Mouse (Mus musculus): Measurements from ENCODE around the gene Pax7.

The Pax7 gene

DNA sequence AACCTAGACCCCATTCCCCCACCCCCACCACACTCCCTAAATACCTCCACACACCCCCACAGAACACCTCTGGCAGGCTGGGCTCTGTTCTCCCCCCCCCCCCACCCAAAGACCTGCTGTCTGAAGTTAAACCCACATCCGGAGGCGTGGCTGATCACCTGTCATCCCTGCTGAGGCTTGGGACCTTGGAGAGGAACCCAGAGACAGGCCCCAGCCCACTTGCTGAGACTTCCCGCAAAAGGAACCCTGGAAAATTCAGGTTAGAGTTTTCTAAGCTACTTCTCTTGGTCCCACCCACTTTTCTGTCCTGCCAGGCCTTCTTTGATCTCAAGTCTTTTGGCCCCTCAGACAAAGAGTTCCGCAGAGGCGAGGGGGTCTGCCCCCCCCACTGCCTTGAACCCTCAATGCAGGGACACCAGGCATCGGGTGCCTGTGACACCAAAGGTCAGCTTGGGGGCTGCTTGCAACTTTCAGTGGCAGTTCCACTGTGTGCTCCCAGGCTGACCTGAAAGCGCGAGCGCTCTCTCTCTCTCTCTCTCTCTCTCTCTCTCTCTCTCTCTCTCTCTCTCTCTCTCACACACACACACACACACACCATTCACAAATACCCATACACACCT is 13.8 kb downstream of the Pax7 start:
- in situ Hi-C loops (cut with MseI, MboI) = no loop called here

DNA sequence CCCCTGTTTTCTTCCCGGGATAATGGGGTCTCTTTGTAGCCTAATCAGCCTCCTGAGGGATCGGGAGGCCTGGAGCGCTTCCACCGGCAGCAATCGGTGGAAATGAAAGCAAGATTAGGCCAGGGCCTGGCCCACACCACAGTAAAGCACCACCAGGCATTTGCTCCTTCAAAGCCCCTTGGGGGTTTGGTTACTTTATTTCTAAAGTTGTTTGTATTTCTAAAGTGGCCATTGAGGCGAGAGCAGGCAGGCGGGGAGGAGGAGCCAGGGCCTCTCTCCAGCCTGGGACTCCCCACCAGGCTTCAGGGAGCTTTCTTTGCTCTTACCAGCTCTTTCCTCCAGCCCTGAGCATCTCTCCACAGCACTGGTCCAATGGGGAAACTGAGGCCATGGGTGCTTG is 15.2 kb downstream of the Pax7 start:
- in situ Hi-C loops (cut with MseI, MboI) = no loop called here

DNA sequence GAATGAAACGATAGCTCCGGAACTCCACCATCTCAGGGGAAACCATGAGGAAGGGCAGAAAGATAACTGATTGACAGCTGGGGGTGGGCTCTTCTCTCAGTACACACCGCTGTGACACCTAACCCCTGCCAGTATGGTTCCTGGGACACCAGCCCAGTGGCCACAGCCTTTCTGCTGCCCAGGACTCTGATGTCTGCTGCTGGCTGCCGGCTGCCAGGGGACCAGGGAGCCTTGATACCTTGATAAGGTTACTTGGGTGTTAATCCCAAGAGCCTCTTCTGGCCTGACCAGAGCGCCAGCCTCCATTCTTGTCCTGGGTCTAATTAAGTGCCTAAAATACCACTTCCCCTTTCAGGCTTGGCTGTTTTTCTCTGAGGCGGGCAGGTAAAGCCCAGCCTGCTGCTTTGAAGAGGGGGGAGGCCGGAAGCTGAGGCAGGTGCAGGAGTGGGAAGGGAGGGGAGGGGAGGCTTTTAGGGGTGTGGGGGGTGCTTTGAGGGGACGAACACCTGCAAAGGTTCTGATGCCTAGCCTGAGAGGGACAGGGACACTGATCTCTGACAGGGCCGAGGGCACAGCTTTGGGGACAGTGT is 19.9 kb downstream of the Pax7 start:
- in situ Hi-C loops (cut with MseI, MboI) = no loop called here

DNA sequence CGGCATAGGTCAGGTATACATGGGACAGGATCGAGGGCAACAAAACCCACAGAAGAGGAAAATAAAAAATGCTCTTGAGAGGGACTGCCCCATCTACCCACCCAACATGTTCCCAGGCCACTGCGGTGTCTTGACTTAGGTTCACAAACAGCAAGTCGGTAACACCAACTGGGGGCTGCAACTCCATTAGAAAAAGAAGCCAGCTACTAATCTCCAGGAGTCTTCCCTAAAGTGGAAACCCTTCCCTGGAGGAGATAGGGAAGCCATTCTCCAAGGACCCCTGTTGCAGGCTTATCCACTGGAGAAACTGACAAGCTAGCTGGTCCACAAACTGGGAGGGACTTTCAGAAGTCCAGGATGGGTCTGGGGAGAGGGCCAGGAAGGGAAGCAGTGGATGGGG is 21.4 kb downstream of the Pax7 start:
- in situ Hi-C loops (cut with MseI, MboI) = no loop called here

DNA sequence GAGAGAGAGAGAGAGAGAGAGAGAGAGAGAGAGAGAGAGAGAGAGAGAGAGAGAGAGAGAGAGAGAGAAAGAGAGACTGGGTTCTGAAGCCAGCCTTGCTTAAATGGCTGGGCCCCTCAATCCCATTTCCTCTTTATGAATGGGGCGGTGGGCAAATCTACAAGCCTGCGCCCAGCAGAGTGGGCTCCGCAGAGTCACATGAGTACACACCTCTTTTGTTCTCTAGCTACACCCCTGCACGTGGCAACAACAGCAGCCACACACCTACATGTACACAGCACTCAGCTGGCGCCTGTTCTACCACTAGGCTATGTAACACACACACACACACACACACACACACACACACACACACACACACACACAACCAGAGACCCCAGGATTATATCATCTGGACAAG is 21.9 kb downstream of the Pax7 start:
- in situ Hi-C loops (cut with MseI, MboI) = no loop called here

DNA sequence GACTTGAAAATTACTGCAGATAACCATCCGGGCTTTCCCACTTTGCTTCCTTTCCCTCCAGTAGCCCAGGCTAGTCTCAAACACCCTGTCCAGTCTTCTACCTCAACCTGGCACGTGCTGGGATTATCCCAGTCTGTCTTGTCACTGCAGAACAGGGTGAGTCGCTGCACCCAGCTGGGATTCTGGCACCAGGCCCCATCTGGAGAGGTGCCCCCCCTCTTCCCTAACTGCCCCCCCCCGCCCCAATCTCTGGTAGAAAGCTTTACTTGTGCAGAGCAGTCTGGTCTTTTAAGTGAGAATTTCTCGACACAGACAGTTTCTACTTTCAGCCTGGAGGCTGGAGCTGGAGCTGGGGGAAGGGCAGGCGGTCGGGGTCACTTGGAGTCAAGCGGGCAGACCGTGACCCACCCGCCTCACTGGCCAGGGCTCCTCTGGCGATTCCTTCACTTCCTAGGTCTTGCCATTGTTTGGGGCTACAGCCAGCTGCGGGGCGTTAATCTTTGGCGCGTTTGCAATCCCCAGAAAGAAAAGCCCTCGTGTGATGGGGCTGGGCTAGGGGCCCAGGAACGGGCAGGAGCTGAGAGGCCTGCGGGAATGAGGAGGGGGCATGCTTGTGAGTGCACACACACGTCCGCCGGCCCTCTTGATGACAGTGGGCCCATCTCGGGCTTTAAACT is 22.4 kb downstream of the Pax7 start:
- in situ Hi-C loops (cut with MseI, MboI) = no loop called here

DNA sequence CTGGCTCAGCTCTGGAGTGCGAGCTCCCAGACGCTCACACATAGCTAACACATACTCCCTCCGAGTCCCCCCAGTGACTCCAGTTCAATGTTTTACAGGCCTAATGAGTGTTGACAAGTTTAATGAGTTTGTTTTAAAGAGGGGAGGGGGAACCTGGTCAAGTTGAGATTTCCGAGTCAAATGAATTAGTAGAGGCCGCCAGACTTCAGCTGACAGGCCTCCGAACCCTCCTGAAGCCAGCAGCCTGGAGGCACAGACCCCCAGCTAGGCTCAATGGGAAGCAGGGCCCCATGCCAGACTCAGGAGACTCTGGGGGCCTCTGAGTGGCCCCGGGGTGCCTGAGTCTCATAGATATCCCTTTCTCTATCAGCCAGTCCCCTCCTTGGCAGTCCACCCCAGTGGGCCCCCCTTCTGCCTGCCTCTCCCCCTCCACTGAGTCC is 23.9 kb downstream of the Pax7 start:
- in situ Hi-C loops (cut with MseI, MboI) = no loop called here

DNA sequence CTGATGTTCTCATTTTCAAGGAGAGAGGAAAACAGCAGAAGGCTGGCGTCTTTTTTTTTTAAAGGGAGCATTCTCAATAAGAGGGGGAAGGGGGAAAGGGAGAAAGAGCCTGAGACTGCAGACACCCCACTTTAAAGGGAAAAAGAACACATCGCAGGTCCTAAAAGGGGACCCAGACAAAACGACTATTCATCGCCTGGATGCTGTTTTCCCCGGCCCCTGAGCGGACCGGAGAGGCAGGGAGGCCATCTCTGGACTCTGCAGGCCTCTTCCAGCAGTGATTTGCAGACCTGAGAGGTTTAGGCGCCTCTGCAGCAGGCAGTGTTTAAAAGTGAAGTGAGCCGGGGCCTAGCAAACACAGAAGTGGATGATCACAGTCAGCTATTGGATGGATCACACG is 25.5 kb downstream of the Pax7 start:
- in situ Hi-C loops (cut with MseI, MboI) = no loop called here

DNA sequence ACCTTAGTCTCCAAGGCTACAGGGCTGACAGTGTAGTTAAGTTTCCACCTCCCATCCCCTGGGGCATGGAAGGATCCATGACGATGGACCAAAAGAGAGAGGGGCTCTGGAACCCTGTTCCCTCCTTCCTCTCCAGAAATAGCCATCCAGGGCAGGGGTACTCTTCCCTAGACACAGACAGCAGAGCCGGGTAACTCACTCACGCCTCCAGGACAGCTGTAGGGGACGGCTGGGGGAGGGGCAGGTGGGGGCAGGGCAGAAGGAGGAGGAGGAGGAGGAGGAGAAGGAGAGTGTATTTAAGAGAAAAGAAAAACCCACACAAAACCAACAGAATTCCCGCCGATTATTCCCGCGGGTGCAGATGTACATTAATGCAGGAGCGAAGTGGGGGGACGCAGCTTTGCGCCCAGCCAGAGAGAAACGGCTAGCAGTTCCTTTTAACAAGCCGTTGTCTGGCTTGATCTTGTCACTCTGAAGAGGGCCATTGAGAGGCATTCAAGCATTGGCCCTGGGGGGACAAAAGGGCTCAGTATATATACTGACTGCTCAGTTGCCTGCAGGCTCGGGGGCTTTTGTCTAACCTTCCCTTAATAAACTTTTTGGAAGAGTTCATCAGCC is 26.0 kb downstream of the Pax7 start:
- in situ Hi-C loops (cut with MseI, MboI) = no loop called here

DNA sequence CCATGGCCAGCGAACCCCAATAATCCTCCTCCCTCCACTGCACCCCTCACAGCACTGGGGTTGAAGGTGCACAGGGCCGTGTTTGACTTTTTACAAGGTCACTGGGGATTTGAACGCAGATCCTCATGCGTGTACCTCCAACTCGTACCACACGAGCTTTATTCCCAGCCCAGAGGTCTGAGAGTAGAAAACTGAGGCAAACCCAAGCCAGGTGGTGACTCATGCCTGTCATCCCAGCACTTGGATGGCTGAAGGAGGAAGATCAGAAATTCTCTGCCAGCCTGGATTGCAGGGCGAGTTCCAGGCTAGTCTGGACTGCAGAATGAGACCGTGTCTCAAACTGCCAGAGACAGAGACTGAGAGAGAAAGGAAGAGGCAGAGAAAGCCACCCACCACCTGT is 28.4 kb downstream of the Pax7 start:
- in situ Hi-C loops (cut with MseI, MboI) = no loop called here

DNA sequence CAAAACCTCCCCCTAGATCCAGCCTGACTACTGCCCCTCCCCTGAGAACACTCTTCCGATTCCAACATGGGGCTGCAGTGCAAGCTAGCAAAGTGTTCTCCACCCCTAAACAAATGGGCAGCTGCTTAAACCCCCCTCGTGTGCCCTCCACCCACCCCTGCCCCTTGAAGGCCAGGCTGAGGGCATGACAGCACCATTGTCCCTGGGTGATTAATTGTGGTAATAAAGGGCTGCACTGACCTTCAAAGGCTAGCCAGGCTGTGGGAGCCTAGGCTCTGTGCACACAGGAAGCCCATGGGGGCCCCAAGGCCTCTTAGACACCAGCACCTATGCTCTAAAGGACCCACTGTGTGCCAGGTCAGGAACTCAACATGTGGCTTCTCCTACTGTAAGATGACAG is 29.3 kb downstream of the Pax7 start:
- in situ Hi-C loops (cut with MseI, MboI) = no loop called here

DNA sequence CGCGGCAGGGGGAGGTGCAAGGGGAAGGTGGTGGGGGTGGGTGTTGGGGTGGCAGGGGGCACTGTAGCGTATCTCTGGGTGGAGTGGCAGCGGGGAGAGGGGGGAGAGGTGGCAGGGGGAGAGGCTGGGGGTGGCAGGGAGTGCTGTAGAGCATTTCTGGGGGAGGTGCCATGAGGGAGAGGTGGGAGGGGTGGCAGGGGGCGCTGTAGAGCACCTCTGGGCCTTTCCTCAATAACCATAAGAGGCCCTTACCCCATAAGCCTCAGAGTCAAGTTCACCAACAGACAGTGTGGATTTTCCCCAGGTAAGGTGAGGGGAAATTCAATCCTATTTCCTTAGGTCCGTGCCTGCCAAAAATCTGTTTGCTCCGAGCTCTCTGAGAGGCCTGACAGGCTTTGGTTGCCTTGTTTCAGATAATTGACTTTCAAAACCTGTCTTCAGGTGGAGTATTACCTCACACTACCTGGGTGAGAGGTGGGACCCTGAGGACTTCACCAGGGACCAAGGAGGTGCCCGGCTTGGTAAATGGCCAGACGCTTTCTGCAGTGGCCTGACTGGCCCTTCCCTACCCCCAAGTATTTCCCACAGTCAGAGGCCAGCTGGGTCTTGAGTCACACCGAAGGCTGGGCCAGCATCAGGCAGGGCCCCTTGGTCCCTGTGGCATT is 33.8 kb downstream of the Pax7 start:
- in situ Hi-C loops (cut with MseI, MboI) = no loop called here

DNA sequence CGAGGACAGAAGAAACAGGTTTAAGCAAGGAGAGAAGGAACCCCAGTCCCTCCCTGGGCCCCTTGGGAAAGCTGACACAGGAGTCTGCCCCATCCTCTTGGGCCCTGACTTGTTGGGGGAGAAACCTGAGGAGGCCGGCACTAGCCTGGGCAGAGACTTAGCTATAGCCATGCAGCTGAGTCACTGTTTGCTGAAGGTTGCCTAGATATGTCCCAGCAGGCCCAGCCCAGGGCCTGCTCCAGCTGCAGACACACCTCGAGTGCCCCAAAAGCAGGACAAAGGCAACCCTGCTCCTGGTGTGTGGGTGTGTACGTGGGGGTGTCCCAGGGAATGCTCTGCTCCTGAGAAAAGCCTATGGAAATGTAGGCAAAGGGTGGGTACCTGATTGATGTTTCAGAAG is 36.0 kb downstream of the Pax7 start:
- in situ Hi-C loops (cut with MseI, MboI) = no loop called here

DNA sequence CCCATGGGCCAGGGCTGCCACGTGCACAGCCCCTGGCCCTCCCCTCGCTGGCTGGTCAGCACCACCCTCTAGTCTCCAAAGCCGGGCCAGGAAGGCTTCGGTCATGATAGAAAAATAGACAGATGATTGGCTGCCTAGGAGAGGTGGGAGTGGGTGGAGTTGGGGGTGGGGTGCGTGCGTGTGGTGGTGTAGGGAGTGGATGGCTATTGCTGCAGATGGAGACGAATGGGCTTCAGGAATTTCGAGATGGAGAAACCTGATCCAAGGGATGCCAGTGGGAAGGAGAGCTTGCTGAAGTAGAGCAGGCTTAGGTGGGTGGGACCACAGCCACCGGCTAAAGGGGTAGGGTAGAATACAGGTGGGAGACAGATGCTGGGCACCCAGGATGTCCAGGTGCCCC is 37.2 kb downstream of the Pax7 start:
- in situ Hi-C loops (cut with MseI, MboI) = no loop called here

DNA sequence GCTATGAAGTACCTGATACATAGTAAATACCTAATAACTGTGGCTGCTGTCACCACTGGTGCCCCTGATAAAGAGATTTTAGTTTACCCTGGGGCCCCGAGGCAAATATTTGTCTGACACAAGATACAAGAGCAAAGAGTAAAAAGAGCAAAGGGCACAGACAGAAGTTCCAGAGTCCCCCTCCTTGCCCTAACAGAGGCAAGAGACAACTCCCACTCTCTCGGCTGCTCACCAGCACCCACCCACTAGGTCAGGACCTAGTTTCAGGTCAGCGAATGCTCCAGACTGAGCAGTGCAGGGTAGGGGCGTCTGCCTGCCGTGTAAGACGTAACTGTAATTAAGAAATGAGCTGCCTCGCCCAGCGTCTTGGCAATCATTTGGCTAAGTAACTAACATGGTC is 42.2 kb downstream of the Pax7 start:
- in situ Hi-C loops (cut with MseI, MboI) = no loop called here

DNA sequence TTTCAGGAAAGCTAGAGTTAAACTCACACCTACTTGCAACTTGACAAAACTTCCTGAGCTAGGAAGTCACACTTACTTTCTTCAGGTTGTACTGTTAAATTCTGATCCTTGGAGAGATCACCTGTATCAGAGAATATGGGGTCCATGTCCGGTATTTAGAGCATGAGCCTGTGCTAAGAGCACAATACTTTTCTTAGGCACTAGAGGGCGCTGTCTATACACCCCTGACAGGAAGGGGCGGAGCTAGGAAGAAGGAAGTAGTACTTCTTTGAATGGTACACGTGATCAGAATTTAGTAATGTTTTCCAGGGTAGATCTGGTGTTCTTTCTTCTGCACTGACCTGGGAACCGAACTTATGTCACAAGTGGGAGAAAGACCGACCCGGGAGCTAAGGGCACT is 43.6 kb downstream of the Pax7 start:
- in situ Hi-C loops (cut with MseI, MboI) = no loop called here

DNA sequence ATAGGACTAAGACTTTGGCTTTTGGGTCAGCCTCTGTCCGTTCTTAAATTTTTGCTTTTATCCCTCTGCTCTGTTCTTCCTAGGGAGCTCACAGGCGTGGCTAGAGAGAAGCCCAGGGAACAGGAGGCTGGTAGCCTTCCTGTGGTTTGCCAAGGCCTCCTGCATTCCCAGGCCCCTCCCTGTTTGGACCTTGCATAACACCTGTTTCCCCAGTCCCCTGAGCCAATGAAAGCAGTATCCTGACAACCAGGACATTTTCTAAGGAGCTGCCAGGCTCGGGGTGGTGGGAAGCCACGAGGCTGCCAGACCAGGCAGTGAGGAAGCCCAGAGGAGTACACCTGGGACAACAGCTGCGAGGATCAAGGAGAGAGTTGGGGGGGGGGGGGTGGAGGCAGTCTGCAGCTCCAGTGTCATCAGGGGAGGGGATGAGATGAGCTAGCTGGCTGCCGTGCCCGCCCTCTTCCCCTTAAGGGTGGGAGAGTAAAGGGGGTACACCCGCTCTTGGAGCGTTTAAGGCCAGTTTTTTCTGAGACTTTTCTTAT is 50.3 kb downstream of the Pax7 start:
- in situ Hi-C loops (cut with MseI, MboI) = no loop called here

DNA sequence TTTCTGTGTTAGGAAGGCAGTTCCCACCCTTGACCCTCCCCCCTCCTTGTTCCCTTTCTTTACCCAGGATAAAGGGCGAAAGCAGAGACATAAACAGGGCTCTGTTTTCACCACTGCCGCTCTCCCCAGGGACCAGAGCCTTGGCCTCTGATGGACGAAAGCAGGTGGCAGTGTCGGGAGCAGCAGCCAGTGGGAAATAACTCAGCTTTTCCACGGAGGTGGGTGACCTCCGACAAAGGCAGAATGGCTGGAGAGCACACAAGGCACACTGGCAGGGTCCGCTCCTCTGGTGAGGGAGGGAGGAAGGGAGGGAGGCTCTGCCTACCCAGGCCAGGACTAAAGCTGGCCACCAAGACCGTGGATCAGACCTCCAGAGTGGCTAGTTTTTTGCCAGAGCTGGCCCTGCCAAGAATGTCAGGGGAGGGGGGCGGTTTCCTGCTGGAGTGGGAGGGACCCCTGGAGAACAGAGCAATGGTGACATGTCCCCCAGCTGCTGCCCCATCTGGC is 62.1 kb downstream of the Pax7 start:
- in situ Hi-C loops (cut with MseI, MboI) = no loop called here

DNA sequence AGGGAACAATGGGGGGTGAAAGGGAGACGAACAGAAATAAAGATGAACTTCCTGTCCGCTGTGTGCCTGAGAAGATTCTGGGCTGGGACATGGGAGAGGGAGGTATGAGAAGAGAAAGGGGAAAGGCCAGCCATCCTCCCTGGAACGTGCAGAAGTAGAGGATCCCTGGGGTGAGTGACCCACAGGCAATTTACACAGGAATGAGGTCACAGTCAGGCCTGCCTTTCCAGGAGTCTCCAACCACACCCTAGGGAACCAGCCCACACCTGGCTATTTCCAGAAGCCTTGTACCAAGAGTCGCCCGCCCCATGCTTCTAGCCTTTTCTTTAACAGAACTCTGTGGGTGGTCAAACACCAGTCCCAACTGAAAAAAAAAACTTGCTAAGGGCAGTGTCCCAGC is 65.5 kb downstream of the Pax7 start:
- in situ Hi-C loops (cut with MseI, MboI) = no loop called here

DNA sequence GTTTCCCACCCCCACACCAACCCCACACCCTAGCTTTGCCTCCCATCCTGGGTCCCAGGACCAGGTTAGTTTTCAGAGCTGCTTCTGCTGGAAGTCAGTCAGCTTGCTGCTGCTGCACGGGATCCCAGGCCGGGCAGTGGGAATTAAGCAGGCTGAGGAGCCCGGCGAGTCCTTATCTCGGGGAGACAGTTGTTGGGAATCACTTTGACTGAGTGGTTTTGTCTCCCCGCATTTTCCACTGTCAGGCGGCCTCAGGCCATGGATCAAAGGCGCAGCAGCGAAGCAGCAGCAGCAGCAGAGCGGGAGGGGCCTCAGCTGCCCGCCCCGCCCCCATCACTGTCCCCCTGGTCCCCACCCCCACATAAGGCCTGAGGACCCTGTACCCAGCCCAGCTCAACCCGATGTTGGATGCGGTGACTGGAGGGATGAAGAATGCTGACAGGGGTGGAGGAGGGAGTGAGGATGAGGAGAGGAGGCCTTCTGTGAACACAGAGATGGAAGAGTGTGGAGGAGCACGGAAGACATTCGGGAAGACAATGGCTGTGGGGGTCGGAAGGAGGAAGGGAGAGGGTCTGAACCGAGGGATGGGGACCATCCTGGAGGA is 66.1 kb downstream of the Pax7 start:
- in situ Hi-C loops (cut with MseI, MboI) = no loop called here

DNA sequence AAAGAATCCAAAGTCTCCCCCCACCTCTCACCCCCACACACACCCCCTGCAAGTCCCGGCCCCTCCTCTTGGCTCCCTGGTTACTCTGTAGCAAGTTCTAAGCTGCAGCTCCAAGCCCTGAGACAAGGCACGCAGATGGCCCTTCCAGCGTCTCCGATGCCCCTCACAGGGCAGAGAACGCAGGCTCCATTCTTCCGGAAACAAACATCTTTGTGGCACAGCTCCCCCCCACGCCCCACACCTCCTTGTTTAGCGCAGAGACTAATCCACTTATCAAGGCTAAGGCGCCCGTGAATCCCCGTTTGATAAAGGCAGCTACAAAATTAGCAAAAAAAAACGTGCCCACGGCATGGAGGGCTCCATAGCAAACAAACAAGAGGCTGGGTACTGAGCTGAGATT is 71.4 kb downstream of the Pax7 start:
- in situ Hi-C loops (cut with MseI, MboI) = no loop called here

DNA sequence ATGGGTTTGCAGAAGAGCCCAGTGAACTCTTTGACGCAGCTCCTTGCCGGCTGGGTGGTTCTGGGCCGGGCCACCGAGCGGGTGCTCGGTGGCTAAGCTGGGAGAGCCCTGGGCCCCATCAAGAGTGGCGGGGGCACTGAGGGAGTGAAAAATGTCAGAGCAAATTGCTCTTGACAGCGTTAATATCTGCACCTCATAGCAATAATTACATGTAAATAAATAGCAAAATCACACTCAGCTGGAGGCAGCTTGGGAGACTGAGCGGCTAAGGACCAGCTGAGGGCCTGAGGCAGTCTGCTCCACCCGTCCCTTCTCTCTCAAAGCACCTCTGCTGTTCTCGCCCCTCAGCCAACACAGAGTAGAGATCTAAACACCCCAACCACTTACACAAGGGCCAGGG is 72.6 kb downstream of the Pax7 start:
- in situ Hi-C loops (cut with MseI, MboI) = no loop called here
